Mouse (Mus musculus) heart, adult 18-20 months (tissue): ENCODE measurements around the gene St6galnac5. TPM values are rescaled to one million over a fixed set of nuclear protein-coding genes. Genes with fewer than 3 reads are reported as not detected.

ENCODE experiments used
- DNase-seq, 2 experiments: peaks; one replicate each; pipeline ENCODE4 v3.0.0; 2021 to 2022; ENCODE audit warnings: mixed read lengths in 1 of 2
- total RNA-seq, 2 experiments: library from RNA; stranded (reverse); gene quantifications; 2 replicates each; pipeline ENCODE4 v1.2.3; 2021

The St6galnac5 gene
- total RNA-seq, 2 experiments from 2014 or later = not detected

- DNase-seq = peak in 1 of 2 experiments; percentile 4
These were observed 68.9 kb downstream of the St6galnac5 start for GRCm38 (mm10) chr3:152913150-152913549.

- peak; percentile 8 to 44 for DNase-seq
These were observed 69.6 kb downstream of the St6galnac5 start for GRCm38 (mm10) chr3:152912216-152913101.

- DNase-seq = no peak
These were observed 70.5 kb downstream of the St6galnac5 start for GRCm38 (mm10) chr3:152911578-152911977.

GRCm38 (mm10) chr3:152907683-152908082 lies 74.4 kb downstream of the St6galnac5 start:
- DNase-seq = no peak

- DNase-seq = no peak
These were observed 75.0 kb downstream of the St6galnac5 start for GRCm38 (mm10) chr3:152907087-152907486.

GRCm38 (mm10) chr3:152905800-152906199 lies 76.2 kb downstream of the St6galnac5 start:
- peak in 1 of 2 experiments; percentile 13 for DNase-seq

GRCm38 (mm10) chr3:152905026-152905425 lies 77.0 kb downstream of the St6galnac5 start:
- no peak for DNase-seq

- no peak for DNase-seq
These were observed 83.1 kb downstream of the St6galnac5 start for GRCm38 (mm10) chr3:152898906-152899305.

GRCm38 (mm10) chr3:152897196-152897595 lies 84.8 kb downstream of the St6galnac5 start:
- DNase-seq = no peak

- no peak for DNase-seq
These were observed 85.9 kb downstream of the St6galnac5 start for GRCm38 (mm10) chr3:152896111-152896510.

GRCm38 (mm10) chr3:152894935-152895334 lies 87.1 kb downstream of the St6galnac5 start:
- peak in 1 of 2 experiments; percentile 13 for DNase-seq

GRCm38 (mm10) chr3:152888116-152888515 lies 93.9 kb downstream of the St6galnac5 start:
- no peak for DNase-seq

- DNase-seq = no peak
These were observed 95.3 kb downstream of the St6galnac5 start for GRCm38 (mm10) chr3:152886749-152887148.

GRCm38 (mm10) chr3:152883556-152883955 lies 98.5 kb downstream of the St6galnac5 start:
- DNase-seq = no peak

- DNase-seq = no peak
These were observed 100.3 kb downstream of the St6galnac5 start for GRCm38 (mm10) chr3:152881706-152882105.

- no peak for DNase-seq
These were observed 101.8 kb downstream of the St6galnac5 start for GRCm38 (mm10) chr3:152880121-152880835.

GRCm38 (mm10) chr3:152875723-152876290 lies 106.2 kb downstream of the St6galnac5 start:
- DNase-seq = no peak

GRCm38 (mm10) chr3:152874431-152875355 lies 107.4 kb downstream of the St6galnac5 start:
- DNase-seq = no peak

GRCm38 (mm10) chr3:152872596-152872995 lies 109.5 kb downstream of the St6galnac5 start:
- DNase-seq = no peak

GRCm38 (mm10) chr3:152872054-152872453 lies 110.0 kb downstream of the St6galnac5 start:
- no peak for DNase-seq
